Mouse (Mus musculus) gastrocnemius, adult 18-20 months (tissue): ENCODE measurements around the gene Hinfp. TPM values are rescaled to one million over a fixed set of nuclear protein-coding genes. Genes with fewer than 3 reads are reported as not detected.

Experiments used
- DNase-seq: peaks from one replicate; pipeline ENCODE4 v3.0.0; 2021; ENCODE audit warnings: low spot score
- microRNA-seq: library from miRNA; unstranded; fragments of <30 nt; microRNA quantifications from one replicate; pipeline ENCODE4 v1.2.0, GENCODE M21; 2021
- total RNA-seq, 2 experiments: library from RNA; stranded (reverse); gene quantifications; 2 replicates each; pipeline ENCODE4 v1.2.3; 2021

Hinfp gene
- total RNA-seq, 2 experiments from 2014 or later = 5.2 TPM

- DNase-seq = no peak
These were observed 38.8 kb downstream of the Hinfp start for GRCm38 (mm10) chr9:44266478-44267226.

- no peak for DNase-seq
These were observed 44.1 kb downstream of the Hinfp start for GRCm38 (mm10) chr9:44261388-44261787.

- DNase-seq = no peak
These were observed 46.5 kb downstream of the Hinfp start for GRCm38 (mm10) chr9:44259014-44259413.

- no peak for DNase-seq
These were observed 49.3 kb downstream of the Hinfp start for GRCm38 (mm10) chr9:44256213-44256612.

GRCm38 (mm10) chr9:44255136-44255521 is 50.3 kb downstream of the Hinfp start:
- no peak for DNase-seq

- no peak for DNase-seq
These were observed 50.8 kb downstream of the Hinfp start for GRCm38 (mm10) chr9:44254508-44255135.

GRCm38 (mm10) chr9:44253441-44253840 is 52.0 kb downstream of the Hinfp start:
- DNase-seq = no peak

- no peak for DNase-seq
These were observed 54.2 kb downstream of the Hinfp start, which contains the start of gene Pdzd3 for GRCm38 (mm10) chr9:44251314-44251713. Pdzd3 (minus strand) TSS chr9:44251471.

- DNase-seq = no peak
These were observed 55.0 kb downstream of the Hinfp start for GRCm38 (mm10) chr9:44250445-44250844.

GRCm38 (mm10) chr9:44249181-44250146 is 56.0 kb downstream of the Hinfp start:
- DNase-seq = peak; percentile 67

GRCm38 (mm10) chr9:44247907-44248306 is 57.6 kb downstream of the Hinfp start:
- DNase-seq = no peak

- no peak for DNase-seq
These were observed 61.9 kb downstream of the Hinfp start for GRCm38 (mm10) chr9:44243621-44244020.

Small RNA genes within 50 kb of the gene (microRNA-seq; reads per million reads assigned to microRNA genes)
- gene Gm44335 = not detected

Other genes starting within 250 kb of the Hinfp start
- 100 to 1,000 TPM; 125 to 221 TPM for gene Usp2, start 238.7 kb downstream of the Hinfp start, total RNA-seq
- not detected for gene Mfrp, start 203.9 kb downstream of the Hinfp start, total RNA-seq
- 1 to 10 TPM; 3.9 to 5.4 TPM for gene C1qtnf5, start 198.4 kb downstream of the Hinfp start, total RNA-seq
- 1 to 10 TPM in 1 of 2 experiments, under 1 TPM in 1; 0.43 to 1.9 TPM for gene Gm49380, start 192.2 kb downstream of the Hinfp start, total RNA-seq
- 1 to 10 TPM; 1.5 to 3.0 TPM for gene Rnf26, start 192.2 kb downstream of the Hinfp start, total RNA-seq
- 10 to 100 TPM; 19.8 to 32.9 TPM for gene Mcam, start 171.2 kb downstream of the Hinfp start, total RNA-seq
- 1 to 10 TPM; 7.1 to 7.5 TPM for gene Cbl, start 71.6 kb downstream of the Hinfp start, total RNA-seq
- not detected for gene Ccdc153, start 65.0 kb downstream of the Hinfp start, total RNA-seq
- gene Pdzd3, start 54.2 kb downstream of the Hinfp start, total RNA-seq = 1 to 10 TPM; 1.1 to 1.4 TPM
- 10 to 100 TPM; 21.7 to 21.8 TPM for gene Nlrx1, start 37.1 kb downstream of the Hinfp start, total RNA-seq
- under 1 TPM; 0.32 to 0.59 TPM for gene Abcg4, start 17.1 kb downstream of the Hinfp start, total RNA-seq
- gene C2cd2l, start 14.6 kb upstream of the Hinfp start, total RNA-seq = 10 to 100 TPM; 14.1 to 14.8 TPM
- 10 to 100 TPM; 13.2 to 13.4 TPM for gene Dpagt1, start 20.3 kb upstream of the Hinfp start, total RNA-seq
- 10 to 100 TPM in 1 of 2 experiments, 1 to 10 TPM in 1; 7.8 to 10.4 TPM for gene H2afx, start 29.0 kb upstream of the Hinfp start, total RNA-seq
- gene Hmbs, start 38.6 kb upstream of the Hinfp start, total RNA-seq = 10 to 100 TPM; 20.8 to 24.7 TPM
- 10 to 100 TPM; 17.7 to 17.8 TPM for gene Vps11, start 56.0 kb upstream of the Hinfp start, total RNA-seq
- gene Hyou1, start 73.8 kb upstream of the Hinfp start, total RNA-seq = 10 to 100 TPM; 23.0 to 25.0 TPM
- gene Slc37a4, start 91.2 kb upstream of the Hinfp start, total RNA-seq = 100 to 1,000 TPM in 1 of 2 experiments, 10 to 100 TPM in 1; 86.0 to 147 TPM
- gene Rps25, start 101.5 kb upstream of the Hinfp start, total RNA-seq = 100 to 1,000 TPM; 772 to 880 TPM
- 10 to 100 TPM; 16.9 to 20.4 TPM for gene Trappc4, start 101.9 kb upstream of the Hinfp start, total RNA-seq
- gene Ccdc84, start 112.9 kb upstream of the Hinfp start, total RNA-seq = 1 to 10 TPM; 3.5 to 4.1 TPM
- gene Foxr1, start 135.5 kb upstream of the Hinfp start, total RNA-seq = not detected
- under 1 TPM; 0.43 to 0.83 TPM for gene Upk2, start 149.3 kb upstream of the Hinfp start, total RNA-seq
- gene Bcl9l, start 177.2 kb upstream of the Hinfp start, total RNA-seq = 10 to 100 TPM; 36.0 to 36.6 TPM